Mouse (Mus musculus): ENCODE measurements around the gene Cep128. TPM values are rescaled to one million over a fixed set of nuclear protein-coding genes. Genes with fewer than 3 reads are reported as not detected.
"Not testable (repeated sequence)": the region's sequence is repeated elsewhere in the genome, so short reads cannot be mapped to it uniquely, and the experiment has no call there.

The Cep128 gene
- 1 to 10 TPM; 3.0 to 3.1 TPM for total RNA-seq (2021)
- polyA plus RNA-seq (2012; rRNA removed): 0.81 and 1.5 TPM in 2 replicates
- long read RNA-seq, full-length matches to known transcripts: 1 of 3 reads
- long read RNA-seq, partial matches to known transcripts: 0 of 3 reads
- long read RNA-seq, other reads (novel, unspliced or antisense): 2 of 3 reads

DNA sequence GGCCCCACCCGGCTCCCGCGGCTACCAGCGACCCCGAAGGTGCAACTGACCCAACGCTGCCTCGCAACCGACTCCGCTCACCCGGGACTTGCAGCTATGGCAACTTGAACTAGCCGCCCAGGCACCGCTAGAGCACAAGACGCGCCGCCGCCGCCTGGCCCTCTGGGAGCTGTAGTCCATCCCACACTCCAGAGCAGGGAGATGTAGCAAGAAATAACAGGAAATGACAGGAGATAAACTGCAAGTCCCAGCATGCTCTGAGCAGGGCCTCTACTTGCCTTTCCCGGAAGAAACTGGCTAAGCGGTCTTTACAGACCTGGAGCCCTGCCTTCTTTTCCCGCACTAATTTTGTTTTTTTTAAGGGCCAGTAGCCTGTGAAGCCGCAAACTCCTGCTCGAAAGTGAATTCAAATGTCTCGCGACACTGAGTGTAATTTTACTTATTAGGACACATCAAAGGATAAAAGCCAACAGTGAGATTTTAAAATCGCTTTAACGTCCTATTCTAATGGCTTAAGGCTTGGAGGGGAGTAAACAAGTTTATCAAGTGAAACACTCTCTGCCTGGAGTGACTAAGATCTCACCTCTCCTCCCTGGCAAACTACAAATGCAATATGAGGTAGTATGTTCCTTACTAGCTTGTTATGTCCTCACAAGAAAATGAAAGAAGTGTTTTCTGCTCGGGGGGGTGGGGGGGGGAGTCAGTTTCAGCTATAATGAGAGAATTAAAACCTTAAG is at the start of gene Cep128, which contains the start of gene Tshr:
Cep128 (minus strand) TSS at position 129 of the 737 bp plus-strand sequence.
Tshr (plus strand) TSS at position 283 of the 737 bp plus-strand sequence.
- peak; percentile 95 for DNase-seq

DNA sequence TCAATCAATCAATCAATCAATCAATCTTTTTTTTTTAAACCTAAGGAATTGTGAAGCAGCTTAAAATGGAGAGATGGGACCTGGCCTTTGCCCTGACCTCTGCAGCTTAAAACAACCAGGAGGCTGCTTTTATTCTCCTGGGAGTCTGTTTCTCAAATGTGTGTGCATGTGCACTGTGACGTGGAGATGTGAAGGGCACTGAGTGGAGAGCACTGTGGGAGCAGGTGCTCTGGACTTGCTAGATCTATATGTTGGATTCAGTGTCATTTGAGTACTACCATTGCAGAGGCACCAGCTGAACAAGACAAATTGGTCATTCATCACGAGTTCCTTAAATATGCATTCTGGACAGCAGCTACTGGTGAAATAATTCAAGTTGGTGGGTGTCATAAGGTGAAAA is 42.9 kb upstream of the Cep128 start:
- DNase-seq: no peak

DNA sequence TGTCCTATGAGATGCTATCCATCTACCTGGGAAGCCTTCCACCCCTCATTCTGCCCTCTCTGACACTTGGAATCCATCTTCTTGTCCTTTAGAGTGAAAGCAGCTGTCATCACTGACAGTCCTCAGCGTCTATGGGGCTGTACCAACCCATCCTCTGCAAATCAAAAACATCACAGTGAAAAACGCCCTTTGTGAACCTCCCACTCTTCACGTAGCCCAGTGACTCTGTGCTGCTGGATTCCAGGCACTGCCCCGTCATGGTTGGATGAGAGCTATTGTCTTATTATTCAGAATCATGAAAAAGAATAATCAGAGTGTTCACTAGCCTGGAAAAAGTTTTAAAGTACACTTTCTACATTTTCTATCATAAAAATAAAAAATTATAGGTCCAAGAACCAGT is 42.3 kb upstream of the Cep128 start:
- no peak for DNase-seq

GRCm38 (mm10) chr12:91423125-91423820 is 39.1 kb upstream of the Cep128 start:
- DNase-seq: peak; percentile 21

DNA sequence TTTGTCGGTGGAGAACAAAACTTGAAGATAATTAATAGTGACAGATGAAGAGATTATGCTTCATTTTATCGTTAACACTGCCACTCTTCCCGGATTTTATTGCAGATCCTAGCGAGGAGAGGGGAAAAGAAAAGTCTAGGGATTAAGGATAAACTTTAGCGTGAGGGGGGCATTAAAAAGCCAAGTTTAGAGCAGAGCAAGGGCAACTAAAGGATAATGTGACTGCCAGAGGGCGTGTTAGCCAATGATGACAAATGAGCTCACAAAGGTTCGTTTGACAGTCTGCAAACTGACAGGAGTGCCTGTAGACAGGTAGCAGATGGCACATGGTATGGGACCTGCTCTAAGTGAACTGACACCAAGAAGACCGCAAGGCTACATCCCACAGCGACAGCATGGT is 37.1 kb upstream of the Cep128 start:
- no peak for DNase-seq

DNA sequence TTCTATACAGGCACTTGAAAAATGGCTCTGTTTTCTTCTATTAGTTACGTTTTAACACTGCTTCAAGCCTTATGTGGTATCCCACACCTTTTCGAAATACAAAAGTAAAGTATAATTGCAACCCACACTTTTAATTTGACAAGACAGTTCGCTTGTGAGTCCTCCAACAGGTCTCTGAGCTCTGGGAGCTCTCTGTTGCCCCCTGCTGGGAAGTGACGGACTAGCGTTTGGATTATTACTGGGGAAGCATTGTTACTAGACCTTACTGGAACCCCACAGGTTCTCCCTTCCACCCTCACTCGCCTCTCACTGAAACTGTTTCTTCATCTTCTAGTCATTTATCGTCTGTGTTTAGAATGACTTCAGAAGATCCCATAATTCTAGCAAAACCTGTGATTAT is 34.6 kb upstream of the Cep128 start:
- DNase-seq: peak; percentile 66

DNA sequence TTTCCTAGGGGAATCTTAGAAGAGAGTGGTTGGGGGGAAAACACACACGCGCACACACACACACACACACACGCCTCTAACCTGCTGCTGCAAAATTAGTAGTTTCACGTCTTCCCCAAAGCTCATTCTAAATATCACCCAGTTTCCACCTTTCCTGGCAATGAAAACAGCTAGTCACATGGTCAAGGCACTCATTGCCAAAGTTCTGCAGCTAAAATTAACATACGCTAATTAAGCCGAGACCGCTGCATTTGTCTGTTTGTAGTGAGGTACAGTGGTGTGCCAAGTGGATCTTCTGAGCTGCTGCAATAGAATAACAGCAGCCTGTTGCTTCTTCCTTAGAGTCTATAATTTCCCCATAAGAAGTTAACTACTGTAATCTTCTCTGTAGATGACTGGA is 32.6 kb upstream of the Cep128 start:
- DNase-seq: no peak

DNA sequence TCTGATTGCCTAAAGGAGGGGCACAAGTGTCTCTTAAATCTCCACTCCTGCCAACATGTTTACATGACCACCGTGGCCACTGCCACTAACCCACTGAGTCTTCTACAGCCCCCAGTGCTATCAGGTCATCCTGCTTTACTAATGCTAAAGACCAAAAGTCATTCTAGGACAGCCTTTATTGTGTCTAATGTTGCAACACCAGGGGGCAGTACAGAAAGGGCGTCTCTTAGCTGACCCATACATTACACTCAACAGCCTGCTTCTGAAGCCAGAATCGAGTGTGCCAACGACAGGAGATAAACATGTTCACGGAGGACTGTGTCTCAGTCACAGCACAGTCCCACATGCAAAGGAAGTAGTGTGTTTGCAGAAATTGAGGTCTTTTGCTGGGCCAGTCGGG is 30.9 kb upstream of the Cep128 start:
- DNase-seq: no peak

- DNase-seq: no peak
Observed at GRCm38 (mm10) chr12:91412461-91413182, 28.4 kb upstream of the Cep128 start.

- no peak for DNase-seq
Observed at GRCm38 (mm10) chr12:91410306-91410705, 26.1 kb upstream of the Cep128 start.

DNA sequence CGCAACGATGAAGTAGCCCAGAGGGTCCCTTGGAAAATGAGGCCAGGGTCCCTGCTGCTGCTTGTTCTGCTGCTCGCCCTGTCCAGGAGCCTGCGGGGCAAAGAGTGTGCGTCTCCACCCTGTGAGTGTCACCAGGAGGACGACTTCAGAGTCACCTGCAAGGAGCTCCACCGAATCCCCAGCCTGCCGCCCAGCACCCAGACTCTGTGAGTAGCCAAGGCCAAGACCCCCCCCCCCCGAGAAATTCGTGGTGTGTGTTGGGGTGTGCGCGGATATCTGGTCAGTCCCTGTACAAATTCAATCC is 16.8 kb upstream of the Cep128 start:
- DNase-seq: no peak

DNA sequence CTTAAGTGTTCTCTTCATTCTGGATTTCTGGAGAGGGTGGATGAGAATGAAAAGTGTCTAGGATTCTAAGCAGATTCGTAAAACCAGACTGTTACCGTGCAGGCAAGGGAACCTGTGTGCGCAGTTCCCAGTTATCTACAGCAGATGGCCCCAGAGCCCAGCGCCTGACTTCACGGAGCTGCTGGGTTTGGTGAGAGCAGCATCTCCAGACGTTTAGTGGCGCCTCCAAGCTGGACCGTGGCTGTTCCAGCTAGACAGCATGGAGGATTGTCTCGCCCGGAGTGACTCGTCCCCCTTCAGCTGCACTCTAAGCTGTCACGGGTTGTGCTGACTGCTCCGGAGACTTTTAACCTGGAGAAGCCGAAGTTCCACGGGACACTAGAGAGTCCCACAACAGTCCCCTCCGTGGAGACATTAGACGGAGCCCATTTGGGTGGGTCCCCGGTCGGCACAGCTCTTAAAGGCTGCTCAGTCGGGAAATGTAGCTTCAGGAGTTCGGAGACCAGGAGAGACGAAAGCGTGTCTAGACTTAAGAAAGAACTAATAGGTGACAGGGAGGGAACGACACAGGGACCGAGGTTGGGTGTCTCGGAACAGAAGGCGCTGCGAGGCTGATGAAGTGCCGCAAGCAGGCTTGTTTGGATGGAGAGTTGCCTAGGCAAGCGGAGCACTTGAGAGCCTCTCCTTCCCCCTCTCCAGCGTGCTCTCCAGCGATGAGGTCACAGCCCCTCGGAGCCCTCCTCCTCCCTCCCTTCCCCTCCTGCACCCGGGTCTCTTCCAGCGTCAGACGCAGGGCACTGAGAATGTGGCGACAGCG is 16.2 kb upstream of the Cep128 start:
- DNase-seq: peak; percentile 71

- DNase-seq: no peak
Observed at GRCm38 (mm10) chr12:91383516-91384264, 519 bp downstream of the Cep128 start.

- DNase-seq: no peak
Observed at GRCm38 (mm10) chr12:91369173-91369572, 15.0 kb downstream of the Cep128 start.

DNA sequence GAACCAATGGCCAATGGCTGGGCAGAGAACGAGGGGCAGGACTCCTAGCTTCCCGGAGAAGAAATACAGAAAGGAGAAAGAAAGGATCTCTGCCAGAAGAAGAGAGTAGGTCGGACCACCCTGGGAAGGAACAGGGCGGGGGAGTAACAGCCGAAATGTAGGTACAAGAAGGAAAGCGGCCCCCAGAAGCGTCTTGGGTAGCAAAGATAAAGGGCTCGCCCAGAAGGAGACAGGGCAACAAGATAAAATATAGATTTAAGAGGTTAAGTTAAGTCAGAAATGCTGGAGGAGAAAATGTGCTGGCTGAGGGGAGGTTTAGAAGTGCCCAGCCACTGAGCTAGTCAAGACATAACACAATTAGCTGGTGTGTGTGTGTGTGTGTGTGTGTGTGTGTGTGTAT is 30.4 kb downstream of the Cep128 start:
- no peak for DNase-seq

- DNase-seq: not testable (repeated sequence)
Observed at GRCm38 (mm10) chr12:91338656-91339055, 45.6 kb downstream of the Cep128 start.

DNA sequence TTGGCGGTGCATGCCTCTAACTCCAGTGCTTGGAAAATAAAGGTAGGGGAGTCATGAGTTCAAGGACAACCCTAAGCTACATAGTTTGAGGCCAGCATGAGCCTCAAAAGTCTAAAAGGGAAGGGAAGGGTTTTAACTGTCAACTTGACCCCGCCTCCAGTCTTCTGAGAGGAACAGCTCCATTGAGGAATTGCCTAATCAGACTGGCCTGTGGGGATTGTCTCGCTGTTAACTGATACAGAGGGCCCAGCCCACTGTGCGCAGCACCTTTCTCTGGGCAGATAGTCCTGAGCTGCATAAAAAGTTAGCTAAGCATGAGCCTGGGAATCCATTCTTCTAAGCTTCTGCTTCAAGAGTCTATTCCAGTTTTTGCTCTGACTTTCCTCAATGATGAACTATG is 56.7 kb downstream of the Cep128 start:
- DNase-seq: no peak

- DNase-seq: peak; percentile 4
Observed at GRCm38 (mm10) chr12:91326104-91326503, 58.1 kb downstream of the Cep128 start.

- DNase-seq: no peak
Observed at GRCm38 (mm10) chr12:91315026-91315425, 69.2 kb downstream of the Cep128 start.

- no peak for DNase-seq
Observed at GRCm38 (mm10) chr12:91313974-91314587, 70.1 kb downstream of the Cep128 start.

GRCm38 (mm10) chr12:91312591-91312990 is 71.6 kb downstream of the Cep128 start:
- DNase-seq: no peak
